Mouse (Mus musculus): ENCODE measurements around the gene Gga1. TPM values are rescaled to one million over a fixed set of nuclear protein-coding genes. Genes with fewer than 3 reads are reported as not detected.
A peak's percentile ranks its signal among the peaks of the same experiment; 100 is the strongest.

The Gga1 gene
- total RNA-seq (2021) = 10 to 100 TPM; 40.3 to 43.2 TPM

DNA sequence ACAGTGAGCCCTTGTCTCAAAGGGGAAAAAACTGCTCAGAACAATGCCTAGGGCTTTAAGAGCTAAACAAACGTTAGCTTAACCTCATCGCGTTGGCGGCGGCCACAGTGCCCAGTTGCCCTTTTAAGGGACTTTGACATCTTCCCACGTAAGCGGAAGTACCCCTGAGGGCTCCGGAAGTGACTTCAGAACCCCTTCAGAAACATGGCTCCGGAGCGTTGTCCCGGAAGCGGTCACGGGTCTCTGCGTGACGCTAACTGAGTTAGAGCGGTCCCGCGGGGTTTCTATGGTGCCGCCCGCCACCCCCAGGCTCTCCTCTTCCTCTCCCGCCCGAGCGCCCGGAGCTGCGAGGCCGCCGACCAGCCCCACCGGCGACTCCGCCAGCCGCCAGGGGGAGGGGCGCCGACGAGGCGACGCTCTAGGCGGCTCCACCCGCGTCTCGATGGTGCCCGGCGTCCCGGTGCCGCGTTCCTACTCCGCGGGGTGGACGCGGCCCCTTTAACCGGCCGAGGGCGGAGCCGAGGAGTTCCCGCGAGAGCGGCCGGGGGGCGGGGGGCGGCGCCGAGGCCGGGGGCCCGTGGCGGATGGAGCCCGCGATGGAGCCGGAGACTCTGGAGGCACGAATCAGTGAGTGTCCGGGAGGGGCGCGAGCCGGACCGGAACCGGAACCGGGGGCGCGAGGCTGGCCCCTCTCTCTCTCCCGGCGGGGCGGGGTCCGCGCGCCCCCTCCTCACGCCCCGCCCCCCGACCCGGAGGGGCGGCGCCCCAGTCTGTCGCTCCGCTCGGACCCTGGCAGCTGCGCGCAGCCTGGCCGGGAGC lies at the start of gene Gga1:
Gene Gga1 (plus strand): TSS at position 200 of the 819 bp plus-strand sequence.
- intact Hi-C loops (cut with DNase I) = loop anchor here (2.0 kb wide), 1 partner anchor 58 kb away; the partner anchor contains the start of gene Nol12
- DNase-seq = peak; percentile 92 to 96

DNA sequence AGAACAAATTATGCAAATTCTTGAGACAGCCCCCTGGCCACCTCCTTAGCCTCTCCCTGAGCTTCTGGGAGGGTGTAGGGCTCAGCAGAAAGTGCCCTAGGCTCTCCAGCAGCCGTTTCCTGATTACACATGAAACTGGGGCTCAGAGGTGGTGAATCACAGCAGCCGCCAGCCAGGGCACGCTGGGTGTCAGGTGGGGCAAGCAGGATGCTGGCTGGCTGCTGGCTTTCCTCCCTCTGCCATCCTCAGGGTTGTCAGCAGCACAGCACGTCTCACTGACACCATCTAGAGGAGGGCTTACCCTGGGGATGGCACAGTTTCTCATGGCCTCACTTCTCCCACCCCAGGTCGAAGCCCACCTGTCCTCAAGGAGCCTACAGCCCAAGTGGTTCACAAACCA lies 48.7 kb upstream of the Gga1 start:
- peak in 1 of 2 experiments; percentile 2 for DNase-seq
- intact Hi-C loops (cut with DNase I) = no loop called here

DNA sequence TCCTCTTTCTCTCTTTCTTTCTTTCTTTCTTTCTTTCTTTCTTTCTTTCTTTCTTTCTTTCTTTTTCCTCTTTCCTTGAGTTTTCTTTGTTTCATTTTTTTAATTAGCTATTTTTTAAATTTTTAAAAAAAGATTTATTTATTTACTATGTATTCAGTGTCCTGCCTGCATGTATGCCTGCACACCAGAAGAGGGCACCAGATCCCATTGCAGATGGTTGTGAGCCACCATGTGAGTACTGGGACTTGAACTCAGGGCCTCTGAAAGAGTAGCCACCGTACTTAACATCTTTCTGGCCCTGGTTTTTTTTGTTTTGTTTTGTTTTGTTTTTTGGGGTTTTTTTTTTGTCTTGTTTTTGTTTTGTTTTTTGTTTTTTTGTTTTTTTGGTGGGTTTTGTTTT lies 47.4 kb upstream of the Gga1 start:
- intact Hi-C loops (cut with DNase I) = no loop called here
- no peak for DNase-seq

DNA sequence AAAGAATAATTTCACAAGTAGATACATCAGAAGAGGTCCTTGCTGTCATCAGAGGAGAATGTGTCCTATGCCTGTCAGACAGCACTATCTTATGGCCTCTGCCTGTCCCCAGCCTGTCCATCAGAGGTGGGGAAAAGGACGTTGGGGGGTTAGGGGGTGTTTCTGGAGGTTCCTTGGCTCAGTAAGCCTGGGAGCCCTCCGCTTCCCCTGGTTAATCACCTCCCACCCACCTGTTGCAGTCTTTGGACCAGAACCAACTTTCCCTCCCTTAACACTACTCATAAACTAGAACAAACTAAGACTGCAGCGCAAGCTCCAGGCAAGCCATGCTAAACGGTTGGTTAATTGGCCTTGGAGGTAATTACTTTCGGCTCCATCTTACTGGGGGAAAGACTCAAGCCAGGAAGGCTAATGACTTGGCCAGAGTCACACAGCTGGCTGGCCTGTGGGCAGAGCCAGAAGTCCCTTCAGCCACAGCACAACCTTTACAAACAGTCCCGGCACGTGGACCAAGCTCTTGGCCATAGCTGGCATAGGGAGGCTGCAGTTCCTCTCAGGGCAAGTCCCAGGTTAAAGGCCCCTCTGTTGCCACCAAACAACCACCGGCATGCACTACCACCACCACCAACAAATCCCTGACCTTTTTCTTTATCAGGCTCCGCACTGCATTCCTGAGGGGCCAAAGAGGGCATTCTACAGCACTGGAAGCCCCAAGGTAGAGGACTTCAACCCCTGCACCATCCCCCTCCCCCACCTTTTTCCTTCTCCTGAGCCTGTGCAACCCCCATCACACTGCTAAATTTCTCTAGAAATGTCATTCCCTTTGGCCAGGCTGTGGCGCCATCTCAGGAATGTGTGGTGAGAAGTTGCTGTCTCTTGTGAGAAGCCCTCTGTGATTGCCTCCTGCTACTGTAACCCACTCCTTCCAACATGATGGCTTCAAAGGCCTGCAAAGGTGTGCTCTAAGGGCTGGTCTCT lies 46.0 kb upstream of the Gga1 start:
- intact Hi-C loops (cut with DNase I) = no loop called here
- DNase-seq = peak in 1 of 2 experiments; percentile 2

DNA sequence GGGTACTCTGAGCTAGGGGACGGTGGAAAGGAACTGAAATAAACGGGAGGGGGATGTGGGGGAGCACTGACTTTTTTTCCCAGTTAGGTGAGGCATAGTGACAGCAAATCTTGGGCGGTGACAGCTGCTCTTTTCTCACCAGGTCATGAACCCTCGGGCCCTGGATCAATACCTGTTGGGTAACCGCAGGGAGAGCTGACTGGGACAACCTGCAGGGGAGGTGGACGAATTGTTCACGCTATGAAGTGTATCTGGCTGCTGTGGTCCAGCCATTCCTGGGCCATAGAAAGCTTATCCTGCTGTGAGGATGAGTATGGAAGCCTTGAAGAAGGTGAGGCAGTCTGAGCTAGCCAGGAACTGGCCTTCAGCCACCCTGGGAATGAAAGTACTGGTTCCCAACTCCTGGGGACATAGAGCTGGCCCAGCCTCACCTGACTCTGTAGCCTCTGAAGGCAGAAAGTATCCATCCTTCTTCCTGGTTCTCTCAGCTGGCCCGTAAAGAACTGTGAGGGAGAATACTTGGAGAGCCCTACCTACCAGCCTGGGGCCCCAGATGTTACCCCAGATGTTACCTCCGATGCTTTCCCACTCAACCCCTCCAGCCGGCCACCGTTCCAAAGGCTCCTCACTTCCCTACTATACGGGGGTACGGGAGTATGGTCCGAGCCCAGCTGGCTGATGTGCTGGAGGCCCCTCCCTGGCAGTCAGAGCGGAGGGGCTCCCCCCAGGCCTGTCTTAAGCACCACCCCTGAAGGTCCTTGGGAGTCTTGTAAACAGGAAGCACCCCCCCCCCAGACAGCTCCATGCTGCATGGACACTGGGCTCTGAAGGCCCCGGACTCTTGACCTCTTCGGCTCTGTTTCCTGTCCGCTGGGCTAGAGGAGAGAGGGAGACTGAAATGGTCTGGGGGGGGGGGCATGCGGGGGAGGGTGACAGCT lies 45.0 kb upstream of the Gga1 start:
- intact Hi-C loops (cut with DNase I) = loop anchor here (1.0 to 2.0 kb wide), 2 partner anchors 11 to 45 kb away; no protein-coding TSS in a partner anchor
- DNase-seq = peak; percentile 44 to 68

DNA sequence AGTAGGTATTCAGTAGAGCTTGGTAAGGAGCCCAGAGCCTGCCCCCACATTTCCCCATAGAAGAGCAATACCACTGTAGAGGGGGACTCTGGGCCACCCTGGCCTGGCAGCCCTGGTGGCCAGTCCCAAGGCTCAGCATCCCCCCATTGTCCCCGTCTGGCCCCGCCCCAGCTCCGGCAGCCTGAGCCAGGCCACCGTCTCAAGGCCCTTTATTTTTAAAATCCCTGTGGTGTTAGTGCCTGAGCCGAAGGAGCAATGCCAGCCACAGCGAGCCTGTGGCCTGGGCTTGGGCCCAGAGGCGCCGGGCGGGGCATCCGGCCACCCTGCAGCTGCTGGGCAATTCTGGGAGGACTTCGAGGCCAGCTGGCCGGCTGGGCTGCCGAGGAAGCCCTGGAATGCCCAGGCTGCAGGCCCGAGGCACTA lies 44.3 kb upstream of the Gga1 start:
- DNase-seq = peak; percentile 79 to 86
- intact Hi-C loops (cut with DNase I) = loop anchor here (1.0 to 2.0 kb wide), 2 partner anchors 11 to 46 kb away; no protein-coding TSS in a partner anchor

DNA sequence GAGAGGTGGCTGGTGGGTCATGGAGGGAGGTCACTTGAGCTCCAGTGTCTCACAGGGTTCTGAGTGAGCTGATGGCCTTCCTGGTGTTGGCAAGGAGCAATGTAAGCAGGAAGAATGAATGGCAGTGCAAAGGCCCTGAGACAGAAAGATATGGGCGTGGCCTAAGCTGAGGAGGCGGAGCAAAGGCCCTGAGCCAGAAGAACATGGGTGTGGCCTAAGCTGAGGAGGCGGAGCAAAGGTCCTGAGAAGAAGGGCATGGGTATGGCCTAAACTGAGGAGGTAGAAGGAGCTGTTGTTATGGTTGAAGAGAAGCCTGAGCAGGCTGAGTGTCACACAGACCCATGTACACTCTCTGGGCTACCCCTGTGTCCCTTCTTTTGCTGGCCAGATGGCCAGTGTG lies 43.4 kb upstream of the Gga1 start:
- DNase-seq = no peak
- intact Hi-C loops (cut with DNase I) = loop anchor here (2.0 kb wide), 1 partner anchor 47 kb away; no protein-coding TSS in a partner anchor

DNA sequence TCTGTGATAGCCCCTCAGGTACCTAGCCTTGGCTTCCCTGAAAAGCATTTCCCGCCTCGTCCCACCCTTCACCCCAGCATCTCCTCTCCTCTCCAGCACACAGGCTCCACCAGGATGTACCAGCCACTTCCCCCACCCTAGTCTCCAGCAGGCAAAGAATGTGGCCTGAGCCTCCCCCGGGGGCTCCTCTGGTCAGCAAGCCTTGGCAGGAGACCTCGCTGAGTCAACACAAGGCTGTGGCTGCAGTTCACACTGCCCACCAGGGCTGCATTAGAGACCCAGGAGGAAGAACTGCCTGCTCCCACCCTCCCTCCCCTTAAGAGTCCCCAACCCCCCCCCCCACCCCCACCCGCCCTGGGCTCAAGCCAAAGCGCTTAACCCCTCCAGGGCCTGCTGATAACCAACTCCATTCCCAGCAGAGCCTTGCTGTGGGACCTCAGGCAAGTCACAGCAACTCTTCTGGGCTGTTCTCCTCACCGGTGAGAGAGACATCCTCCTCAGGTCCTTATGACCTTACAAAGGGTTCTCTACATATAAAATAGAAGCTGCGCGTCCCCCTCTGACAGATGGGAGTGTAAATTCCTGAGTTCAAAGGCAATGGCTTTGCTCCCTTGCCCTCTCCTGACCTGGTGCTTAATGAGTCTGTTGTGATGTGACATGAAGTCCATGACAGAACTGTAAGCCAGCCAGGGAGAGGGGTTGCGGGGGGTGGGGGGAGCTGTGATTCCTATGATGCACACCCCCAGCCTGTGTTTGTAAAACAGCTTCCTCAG lies 42.6 kb upstream of the Gga1 start:
- intact Hi-C loops (cut with DNase I) = no loop called here
- DNase-seq = peak in 1 of 2 experiments; percentile 43

DNA sequence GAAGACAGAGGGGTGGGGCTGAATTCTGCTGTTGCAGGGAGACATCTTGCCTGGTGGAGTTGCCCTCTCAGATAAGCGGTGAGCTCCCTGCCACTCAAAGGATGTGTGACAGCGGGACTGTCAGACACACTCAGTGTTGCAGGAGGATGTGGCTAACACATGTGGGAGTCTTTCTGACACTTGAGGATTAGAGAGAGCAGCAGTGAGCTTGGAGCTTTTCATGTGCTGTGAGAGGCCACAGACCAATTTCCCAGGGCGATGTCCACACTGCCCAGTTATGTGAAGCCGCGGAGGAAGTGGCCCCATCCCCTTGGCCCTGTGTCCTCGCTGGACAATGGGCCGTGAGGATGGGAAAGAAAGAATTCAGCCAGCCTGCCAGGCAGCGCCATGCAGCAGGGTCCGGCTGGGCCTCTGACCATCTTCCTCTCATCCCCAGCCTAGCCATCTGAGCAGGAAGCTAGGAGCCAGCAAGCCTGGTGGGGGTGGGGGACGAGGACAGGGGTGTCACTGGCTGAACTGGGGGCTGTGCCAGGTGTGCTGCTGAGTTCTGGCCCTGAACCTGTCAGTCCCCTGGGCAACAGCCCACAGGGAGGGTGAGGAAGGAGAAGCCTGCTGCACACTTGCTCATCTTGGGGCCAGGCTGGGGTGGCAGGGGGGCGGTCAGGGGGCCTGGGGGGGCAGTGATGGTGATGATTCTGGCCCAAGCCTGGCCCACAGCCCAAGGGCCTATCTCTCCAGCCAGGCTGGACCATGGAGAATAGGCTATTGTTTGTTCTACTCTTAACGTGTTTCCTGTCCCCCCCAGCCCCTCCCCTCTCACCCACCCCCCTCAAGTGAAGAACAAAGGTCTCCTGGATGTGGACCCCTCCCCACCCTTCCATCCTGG lies 41.5 kb upstream of the Gga1 start:
- intact Hi-C loops (cut with DNase I) = no loop called here

DNA sequence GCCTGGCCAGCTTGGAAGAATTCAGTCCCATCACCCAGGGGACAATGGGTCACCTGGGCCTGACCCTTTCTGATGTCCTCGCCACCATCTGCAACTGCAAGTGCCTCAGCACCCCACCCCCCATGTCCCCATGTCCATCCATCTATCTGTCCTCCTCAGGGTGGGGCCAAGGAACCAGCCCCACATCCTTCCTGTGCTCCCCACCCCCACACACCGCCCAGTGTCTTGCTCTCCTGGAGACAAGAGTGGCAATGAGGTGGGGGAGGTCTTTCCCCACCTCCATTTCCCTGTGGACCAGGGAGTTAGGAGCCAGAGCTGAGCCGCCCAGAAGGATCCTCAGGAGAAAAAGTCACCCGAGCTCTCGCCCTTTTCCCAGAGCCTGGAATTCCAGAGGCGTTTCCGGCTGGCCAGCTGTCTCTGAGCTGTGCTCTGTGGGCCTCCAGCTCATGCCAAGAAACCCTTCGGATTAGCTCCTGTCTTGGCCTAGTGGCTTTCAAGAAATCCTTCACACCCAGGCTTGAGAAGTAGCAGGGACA lies 40.8 kb upstream of the Gga1 start:
- peak; percentile 75 to 77 for DNase-seq
- intact Hi-C loops (cut with DNase I) = no loop called here

More for the DNA sequence above, 41.5 kb upstream of the Gga1 start:
- DNase-seq = peak; percentile 57 to 71

DNA sequence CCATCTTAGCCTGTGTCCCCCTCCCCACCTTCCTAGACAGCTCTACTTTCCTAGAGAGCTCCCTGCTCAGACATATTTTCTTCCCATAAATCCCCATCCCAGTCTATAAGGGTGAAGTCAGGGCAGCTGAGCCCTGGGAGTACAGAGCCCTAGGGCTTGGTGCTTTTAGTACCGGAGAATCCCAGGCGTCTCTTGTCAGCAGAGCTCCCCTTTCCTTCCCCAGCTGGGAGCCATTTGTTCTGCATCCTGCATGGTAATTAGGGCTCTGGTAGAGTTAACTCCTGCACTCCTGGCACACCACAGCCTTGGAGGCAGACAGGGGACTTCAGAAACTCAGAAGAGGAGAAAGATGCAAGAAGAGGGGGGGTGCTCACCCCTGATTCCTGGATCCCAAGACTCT lies 37.2 kb upstream of the Gga1 start:
- no peak for DNase-seq
- intact Hi-C loops (cut with DNase I) = no loop called here

DNA sequence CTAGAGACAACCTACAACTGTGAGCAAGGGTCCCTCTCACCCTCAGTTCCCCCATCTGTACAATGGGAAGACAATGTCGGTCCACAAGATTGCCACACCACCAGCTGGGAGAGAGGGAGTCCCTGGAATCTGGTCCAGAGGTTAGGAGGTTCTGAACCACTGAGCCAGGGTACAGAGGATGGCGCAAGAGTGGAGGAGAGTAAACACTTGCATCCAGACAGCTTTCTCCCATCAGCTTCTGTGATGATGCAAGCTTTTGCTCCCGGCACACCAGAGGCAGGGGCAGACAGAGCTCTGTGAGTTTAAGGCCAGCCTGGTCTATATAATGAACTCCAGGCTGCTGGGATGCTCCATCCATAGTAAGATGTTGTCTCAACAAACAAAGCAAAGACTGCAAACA lies 36.7 kb upstream of the Gga1 start:
- peak in 1 of 2 experiments; percentile 47 for DNase-seq
- intact Hi-C loops (cut with DNase I) = no loop called here

DNA sequence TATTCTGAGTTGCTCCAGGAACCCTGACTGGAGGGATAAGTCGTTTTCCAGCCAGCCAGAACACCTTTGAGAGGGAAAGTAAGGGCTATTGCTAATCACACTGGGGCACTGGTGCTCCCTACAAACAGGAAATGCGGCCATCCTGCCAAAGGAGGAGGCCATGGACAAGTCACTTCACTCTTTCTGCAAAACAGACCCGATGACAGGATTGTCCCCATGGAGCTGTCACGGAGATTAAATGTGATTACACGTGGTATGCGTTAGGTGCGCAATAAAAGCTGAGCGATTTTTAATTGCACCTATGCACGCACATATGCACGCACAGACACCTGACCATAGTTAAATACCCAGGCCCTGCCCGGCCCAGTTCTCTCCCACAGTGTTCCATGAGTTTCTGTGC lies 36.2 kb upstream of the Gga1 start:
- intact Hi-C loops (cut with DNase I) = no loop called here
- DNase-seq = no peak

DNA sequence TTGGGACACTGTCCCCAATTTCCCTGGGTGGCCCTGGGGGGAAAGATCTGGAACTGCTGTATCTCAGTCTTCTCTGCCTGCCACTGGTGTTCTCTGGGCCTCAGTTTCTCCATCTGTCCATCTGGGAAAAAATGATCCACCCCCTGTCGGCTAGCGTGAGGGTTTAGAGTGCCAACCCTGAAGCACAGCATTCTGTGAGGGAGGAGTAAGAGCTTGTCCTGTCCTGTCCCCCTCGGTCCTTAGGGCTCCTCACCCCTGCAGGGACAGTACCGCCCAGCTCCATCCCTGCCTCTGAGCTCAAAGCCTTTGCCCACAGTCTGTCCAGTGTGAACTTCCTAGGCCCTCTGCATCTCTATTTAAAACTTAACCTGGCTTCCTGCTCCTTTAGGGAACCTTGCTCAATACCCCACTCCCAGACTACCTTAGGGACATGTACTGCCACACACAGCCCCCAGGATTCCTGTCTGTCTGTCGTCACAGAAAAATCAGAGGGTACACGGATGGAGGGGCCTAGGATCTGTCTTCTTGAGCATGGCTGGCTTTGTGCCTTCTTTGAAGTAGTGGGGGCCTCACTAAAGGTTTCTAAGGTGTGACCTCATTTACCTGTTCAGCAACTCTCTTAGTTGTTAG lies 35.7 kb upstream of the Gga1 start:
- DNase-seq = no peak
- intact Hi-C loops (cut with DNase I) = no loop called here

DNA sequence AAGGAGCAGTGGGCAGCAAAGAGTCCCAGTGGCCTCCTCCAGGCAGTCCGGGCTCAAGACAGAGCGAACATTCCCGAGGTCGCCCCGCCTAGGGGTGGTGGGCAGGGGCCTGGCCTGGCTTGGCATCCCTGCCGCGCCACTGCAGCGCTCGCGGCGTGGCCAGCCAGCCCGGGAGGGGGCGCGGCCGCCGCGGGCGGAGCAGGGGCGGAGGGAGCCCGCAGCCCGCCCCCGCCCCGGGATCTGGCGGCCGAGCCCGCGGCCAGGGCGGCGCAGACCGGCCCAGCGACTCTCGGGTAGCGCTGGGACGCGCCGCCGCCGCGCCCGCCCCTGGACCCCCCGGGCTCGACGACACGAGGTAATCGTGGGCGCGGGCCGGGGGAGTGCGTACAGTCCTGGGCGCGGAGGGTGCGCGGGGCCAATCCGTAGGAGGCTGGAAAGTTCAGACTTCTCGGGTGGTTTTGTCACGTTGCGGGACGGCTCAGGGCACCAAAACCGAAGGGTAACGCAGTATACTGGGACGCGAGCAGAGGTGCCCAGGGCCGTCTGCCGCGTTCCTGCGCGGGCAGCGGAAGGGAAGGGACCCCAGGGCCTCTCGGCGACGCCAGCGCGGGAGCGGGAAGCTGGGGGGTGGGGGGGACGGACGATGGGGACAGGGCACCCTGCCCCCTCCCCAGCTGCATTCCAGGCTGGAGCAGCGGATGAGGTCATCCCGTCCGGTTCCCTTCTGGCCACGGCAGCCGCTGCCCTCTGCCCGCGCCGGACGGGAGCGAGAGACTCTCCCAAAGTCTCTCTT lies 34.4 kb upstream of the Gga1 start, which contains the start of gene Cdc42ep1:
Gene Cdc42ep1 (plus strand): TSS at position 254 of the 793 bp plus-strand sequence.
- intact Hi-C loops (cut with DNase I) = loop anchor here (1.0 kb wide), 1 partner anchor 10 kb away; no protein-coding TSS in a partner anchor
- peak; percentile 77 to 85 for DNase-seq

Measured in heart, postnatal 36 days (tissue).